Mouse (Mus musculus) intestine, embryonic 16.5 days (tissue): ENCODE data around the gene Htr5b. TPM values are rescaled to one million over a fixed set of nuclear protein-coding genes. Genes with fewer than 3 reads are reported as not detected.

ENCODE experiments used
- ATAC-seq: fragments of 200-750 bp; cut with Nextera tagmentation; 2 replicates; pipeline ENCODE4 v1.8.0; 2017; ENCODE audit warnings: moderate TSS enrichment, moderate library complexity
- H3K27ac ChIP-seq: fragments of 300-500 bp; sonication (generic); 2 replicates; pipeline ENCODE4 v1.5.1; 2014; ENCODE audit warnings: mild to moderate bottlenecking, low read length
- H3K27me3 ChIP-seq: fragments of 300-500 bp; sonication (generic); replicated peaks from 2 replicates; pipeline ENCODE4 v1.6.1; 2014; ENCODE audit warnings: low read length, control low read depth, mixed read lengths; ENCODE audit not compliant: control insufficient read depth, insufficient read depth
- H3K36me3 ChIP-seq: fragments of 300-500 bp; sonication (generic); 2 replicates; pipeline ENCODE4 v1.6.1; 2014; ENCODE audit warnings: low read length, control low read depth; ENCODE audit not compliant: control insufficient read depth, insufficient read depth
- H3K4me1 ChIP-seq: fragments of 300-500 bp; sonication (generic); 2 replicates; pipeline ENCODE4 v1.6.1; 2014; ENCODE audit warnings: low read length, control low read depth, mixed read lengths; ENCODE audit not compliant: control insufficient read depth, insufficient read depth
- H3K4me2 ChIP-seq: fragments of 300-500 bp; sonication (generic); 2 replicates; pipeline ENCODE4 v1.6.1; 2014; ENCODE audit warnings: low read depth, low read length, control low read depth
- H3K4me3 ChIP-seq: fragments of 300-500 bp; sonication (generic); 2 replicates; pipeline ENCODE4 v1.5.1; 2014; ENCODE audit warnings: mild to moderate bottlenecking, low read length
- H3K9ac ChIP-seq: fragments of 300-500 bp; sonication (generic); 2 replicates; pipeline ENCODE4 v1.6.1; 2014; ENCODE audit warnings: low read depth, low read length
- H3K9me3 ChIP-seq: fragments of 300-500 bp; sonication (generic); 2 replicates; pipeline ENCODE4 v1.6.1; 2016; ENCODE audit warnings: low read length, control low read depth; ENCODE audit not compliant: control insufficient read depth
- WGBS: fragments of 180-500 bp; shearing (Covaris S2); extraction: QIAGEN DNeasy Blood & Tissue Kit; methylation state at CpG from one replicate; pipeline ENCODE4 v1.1.7; 2014; 5-methylcytosine and 5-hydroxymethylcytosine counted together
- polyA plus RNA-seq: library from polyadenylated mRNA; unstranded; fragments of >200 nt; fragmentation: Nextera tagmentation; extraction: Ambion mirVana; gene quantifications from 2 replicates; pipeline ENCODE4 v1.2.1, GENCODE M21; 2015

Htr5b gene
- polyA plus RNA-seq, 1 experiment from 2014 or later, result 0.23 TPM

DNA sequence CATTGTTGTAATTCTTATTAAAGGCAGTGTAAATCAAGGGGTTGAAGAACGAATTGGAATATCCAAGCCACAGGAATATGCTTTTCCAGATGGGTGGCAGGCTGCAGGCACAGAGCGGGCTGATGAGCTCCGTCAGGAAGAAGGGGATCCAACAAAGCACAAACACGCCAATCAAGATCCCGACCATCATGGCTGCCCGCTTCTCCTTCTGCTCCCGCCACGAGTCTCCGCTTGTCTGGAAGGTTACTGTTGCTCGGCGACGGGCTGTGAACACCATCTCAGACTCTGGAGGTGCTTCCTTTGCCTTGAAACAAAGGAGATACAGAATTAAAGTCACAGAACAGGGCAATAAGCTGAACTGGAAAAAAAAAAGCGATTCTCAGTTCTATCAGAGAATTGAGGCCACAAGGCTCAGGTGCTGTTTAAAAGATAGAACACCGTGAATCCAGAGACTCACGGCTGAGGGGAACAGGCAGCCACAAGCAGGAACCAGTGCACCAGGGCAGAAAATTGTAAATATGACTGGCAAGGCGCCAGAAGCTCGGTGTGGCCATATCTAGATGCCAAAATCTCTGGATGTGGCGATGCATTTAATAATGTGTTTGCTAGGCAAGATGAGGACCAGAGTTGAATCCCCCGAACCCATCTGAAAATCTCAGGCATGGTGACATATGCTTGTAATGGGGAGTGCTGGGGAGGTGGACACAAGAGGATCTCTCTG, 17.7 kb downstream of the Htr5b start:
- H3K4me2 ChIP-seq, result no peak overlapping the region
- no peak overlapping the region for H3K4me3 ChIP-seq
- no peaks in the 10 kb centered on the region for H3K4me1 ChIP-seq
- no peaks in the 10 kb centered on the region for H3K9me3 ChIP-seq
- no peak for ATAC-seq
- H3K27ac ChIP-seq, result no peak overlapping the region
- H3K9ac ChIP-seq, result no peak overlapping the region
- H3K36me3 ChIP-seq, result 0 out of 2 replicates have a peak, but pooled peaks cover 5% of the 10 kb centered on the region
- 84% methylated on average over 19 of the region's 19 CpGs for WGBS
- no peaks in the 10 kb centered on the region for H3K27me3 ChIP-seq

DNA sequence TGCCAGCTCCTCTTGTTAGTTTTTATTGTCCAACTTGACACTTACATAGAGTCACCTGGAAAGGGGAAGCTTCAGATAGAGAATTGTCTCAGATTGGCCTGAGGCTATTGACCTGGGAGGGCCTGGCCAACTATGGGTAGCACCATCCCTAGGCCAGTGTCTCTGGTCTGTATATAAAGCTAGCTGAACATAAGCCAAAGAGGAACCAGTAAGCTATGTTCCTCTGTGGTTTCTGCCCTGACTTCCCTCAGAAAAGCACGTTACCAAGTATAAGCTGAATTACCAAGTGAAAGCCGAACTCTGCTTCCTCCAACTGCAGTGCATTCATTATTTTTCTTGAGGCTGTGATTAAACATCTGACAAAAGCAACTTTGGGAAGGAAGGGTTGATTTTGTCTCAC, 19.5 kb downstream of the Htr5b start:
- no peaks in the 10 kb centered on the region for H3K4me1 ChIP-seq
- no peak overlapping the region for H3K4me2 ChIP-seq
- no peaks in the 10 kb centered on the region for H3K9me3 ChIP-seq
- WGBS, result 88% methylated on average over 2 of the region's 2 CpGs
- no peaks in the 10 kb centered on the region for H3K27me3 ChIP-seq
- H3K4me3 ChIP-seq, result no peak overlapping the region
- H3K9ac ChIP-seq, result no peak overlapping the region
- ATAC-seq, result no peak
- H3K27ac ChIP-seq, result no peak overlapping the region
- H3K36me3 ChIP-seq, result 0 out of 2 replicates have a peak, but pooled peaks cover 5% of the 10 kb centered on the region

DNA sequence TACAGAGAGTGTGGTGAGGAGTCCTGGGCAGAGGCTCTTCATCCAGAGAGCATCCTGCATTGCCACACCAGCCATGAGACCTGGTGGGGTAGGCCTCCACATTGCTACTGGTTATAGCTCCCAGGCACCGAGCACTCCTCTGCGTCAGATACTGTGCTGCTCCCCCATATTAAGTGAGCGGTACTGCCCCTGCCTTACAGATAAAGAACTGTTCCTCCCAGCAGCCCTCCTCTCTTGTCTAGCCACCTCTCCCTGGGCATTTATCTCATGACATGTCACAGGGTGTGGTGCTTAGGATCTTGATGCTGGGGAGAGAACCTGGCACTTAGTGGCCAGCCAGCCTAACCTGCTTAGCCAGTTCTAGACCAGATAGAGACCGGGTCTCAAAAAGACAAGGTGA, 31.2 kb downstream of the Htr5b start:
- no peak overlapping the region for H3K9ac ChIP-seq
- H3K4me1 ChIP-seq, result no peaks in the 10 kb centered on the region
- no peak for ATAC-seq
- H3K36me3 ChIP-seq, result peaks cover 21% of the 10 kb centered on the region
- no peak overlapping the region for H3K27ac ChIP-seq
- no peaks in the 10 kb centered on the region for H3K27me3 ChIP-seq
- H3K4me3 ChIP-seq, result no peak overlapping the region
- 88% methylated on average over 4 of the region's 4 CpGs for WGBS
- H3K4me2 ChIP-seq, result no peak overlapping the region
- H3K9me3 ChIP-seq, result no peaks in the 10 kb centered on the region

DNA sequence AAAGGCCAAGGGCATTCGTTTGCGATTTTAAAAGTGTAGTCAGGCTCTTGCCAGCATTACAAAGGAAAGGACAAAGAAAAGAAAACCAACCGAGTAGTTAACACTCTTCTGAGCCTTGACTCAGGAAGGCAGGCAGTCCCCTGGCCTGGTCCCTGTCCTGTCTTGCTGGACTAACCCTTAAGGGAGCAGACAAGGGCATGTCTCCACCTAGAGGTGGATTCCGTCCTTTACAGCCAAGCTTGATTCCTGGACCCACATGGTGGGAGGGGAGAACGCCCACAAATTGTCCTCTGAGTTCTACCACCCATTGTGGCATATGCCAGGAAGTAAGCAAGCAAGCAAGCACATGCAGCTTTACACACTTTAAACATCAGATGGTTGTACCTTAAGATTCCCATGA, 38.0 kb downstream of the Htr5b start:
- Histone ChIP-seq H3K9me3 (no peaks in the 10 kb centered on the region), H3K36me3 (peaks cover 25% of the 10 kb centered on the region; the same call in 1 of the 2 replicates), H3K4me2 (no peak overlapping the region), H3K27me3 (no peaks in the 10 kb centered on the region), H3K27ac (no peak overlapping the region), H3K4me1 (no peaks in the 10 kb centered on the region), H3K4me3 (no peak overlapping the region), H3K9ac (no peak overlapping the region)
- ATAC-seq, result 0 out of 2 replicates have a peak, but pooled peaks have one; percentile 55
- WGBS, result 28% methylated on average over 5 of the region's 5 CpGs

DNA sequence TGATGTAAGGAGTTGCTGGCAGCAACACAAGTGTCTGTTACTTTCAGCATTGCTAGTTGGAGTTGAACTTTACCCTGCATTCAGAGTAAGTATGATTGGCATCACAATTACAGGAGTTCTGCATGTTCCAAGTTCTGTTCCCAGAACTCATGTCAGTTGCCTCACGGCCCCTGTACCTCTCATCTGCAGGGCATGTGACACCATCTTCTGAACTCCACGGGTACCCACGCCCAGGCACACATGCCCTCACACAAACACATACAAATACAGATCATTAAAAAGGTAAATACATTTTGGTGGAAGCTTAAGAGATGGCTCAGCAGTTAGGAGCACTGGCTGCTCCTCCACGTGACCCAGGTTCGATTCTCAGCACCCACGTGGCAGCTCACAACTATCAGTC, 41.5 kb downstream of the Htr5b start:
- Histone ChIP-seq H3K9me3 (no peaks in the 10 kb centered on the region), H3K4me2 (no peak overlapping the region), H3K4me1 (no peaks in the 10 kb centered on the region), H3K4me3 (no peak overlapping the region), H3K27me3 (no peaks in the 10 kb centered on the region), H3K27ac (no peak overlapping the region), H3K9ac (no peak overlapping the region), H3K36me3 (peaks cover 25% of the 10 kb centered on the region)
- no peak for ATAC-seq
- 91% methylated on average over 6 of the region's 6 CpGs for WGBS

DNA sequence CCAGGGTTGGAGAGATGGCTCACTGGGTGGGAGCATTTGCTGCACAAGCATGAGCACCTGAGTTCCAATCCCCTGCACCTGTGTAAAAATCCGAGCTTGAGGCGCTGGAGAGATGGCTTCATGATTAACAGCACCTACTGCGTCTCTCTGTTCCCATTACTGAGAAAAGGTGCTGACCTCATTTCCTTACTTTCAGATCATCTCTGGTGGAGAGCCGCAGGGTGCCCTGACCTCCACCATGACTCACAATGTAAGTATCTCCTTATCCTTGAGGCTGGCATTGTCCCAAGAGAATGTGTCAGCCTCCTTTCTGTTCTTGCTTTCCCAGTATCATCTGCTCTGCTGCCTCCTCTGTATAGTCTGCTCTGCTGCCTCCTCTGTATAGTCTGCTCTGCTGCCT, 45.2 kb downstream of the Htr5b start:
- peaks cover 25% of the 10 kb centered on the region for H3K36me3 ChIP-seq

DNA sequence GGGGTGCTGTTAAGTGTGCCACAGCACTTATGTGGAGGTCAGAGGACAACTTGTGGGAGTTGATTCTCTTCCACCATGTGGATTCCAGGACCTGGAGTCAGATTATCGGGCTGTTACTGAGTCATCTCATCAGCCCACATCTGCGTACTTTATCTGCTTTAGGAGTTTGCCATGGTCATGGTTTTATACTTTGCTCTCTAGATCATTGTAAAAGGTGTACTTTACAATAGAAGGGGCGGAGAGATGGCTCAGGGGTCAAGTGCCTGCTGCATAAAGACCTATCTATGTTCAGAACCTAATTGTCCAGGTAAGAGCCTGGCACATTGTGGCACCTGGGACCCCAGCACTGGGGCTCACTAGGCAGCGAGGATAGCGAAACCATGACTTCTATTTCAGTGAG, 48.9 kb downstream of the Htr5b start:
- H3K4me3 ChIP-seq, result no peak overlapping the region
- H3K4me1 ChIP-seq, result no peaks in the 10 kb centered on the region
- no peaks in the 10 kb centered on the region for H3K27me3 ChIP-seq
- no peak overlapping the region for H3K9ac ChIP-seq
- peaks cover 25% of the 10 kb centered on the region for H3K36me3 ChIP-seq
- ATAC-seq, result peak; percentile 77
- 82% methylated on average over 5 of the region's 5 CpGs for WGBS
- H3K4me2 ChIP-seq, result no peak overlapping the region
- no peaks in the 10 kb centered on the region for H3K9me3 ChIP-seq
- H3K27ac ChIP-seq, result no peak overlapping the region

More for the DNA sequence above, 45.2 kb downstream of the Htr5b start:
- H3K9ac ChIP-seq, result no peak overlapping the region
- H3K4me3 ChIP-seq, result no peak overlapping the region
- no peak overlapping the region for H3K4me2 ChIP-seq
- ATAC-seq, result no peak
- no peaks in the 10 kb centered on the region for H3K4me1 ChIP-seq
- H3K9me3 ChIP-seq, result no peaks in the 10 kb centered on the region
- no peak overlapping the region for H3K27ac ChIP-seq
- H3K27me3 ChIP-seq, result no peaks in the 10 kb centered on the region
- WGBS, result 80% methylated on average over 4 of the region's 4 CpGs

DNA sequence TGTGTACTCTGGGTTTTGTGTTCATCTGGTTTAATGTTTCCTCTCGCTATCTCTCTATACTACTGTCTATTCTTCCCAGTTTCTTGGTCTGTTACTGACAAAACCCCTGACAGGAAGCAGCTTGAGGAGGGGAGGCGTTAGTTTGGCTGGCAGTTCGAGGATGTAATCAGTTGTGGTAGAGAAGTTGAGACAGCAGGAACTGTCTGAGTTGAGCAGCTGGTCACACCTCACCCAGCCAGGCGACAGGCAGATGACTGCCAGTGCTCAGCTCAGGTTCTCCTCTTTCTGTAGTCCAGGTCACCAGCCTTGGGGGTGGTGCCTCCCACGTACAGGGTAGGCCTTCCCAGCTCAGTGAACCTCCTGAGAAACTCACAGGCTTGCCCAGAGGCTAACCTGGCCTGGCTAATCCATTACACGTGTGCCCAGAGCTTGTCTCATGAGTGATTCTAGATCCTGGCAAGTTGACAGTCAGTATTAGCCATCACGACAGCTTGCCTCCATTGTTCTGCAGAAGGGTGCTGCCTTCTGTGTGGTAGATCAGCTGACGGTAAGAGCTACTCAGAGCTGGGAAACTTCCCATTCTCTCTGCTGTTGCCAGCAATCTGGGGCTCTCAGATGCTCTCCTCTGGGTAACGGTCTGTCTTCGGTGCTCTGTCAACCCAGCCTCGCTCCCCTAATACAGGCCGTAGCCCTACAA, 49.8 kb downstream of the Htr5b start:
- Histone ChIP-seq H3K36me3 (peaks cover 25% of the 10 kb centered on the region), H3K4me3 (no peak overlapping the region), H3K4me1 (no peaks in the 10 kb centered on the region), H3K9ac (no peak overlapping the region), H3K27ac (no peak overlapping the region), H3K9me3 (no peaks in the 10 kb centered on the region), H3K4me2 (no peak overlapping the region), H3K27me3 (no peaks in the 10 kb centered on the region)
- WGBS, result 79% methylated on average over 12 of the region's 12 CpGs
- no peak for ATAC-seq

DNA sequence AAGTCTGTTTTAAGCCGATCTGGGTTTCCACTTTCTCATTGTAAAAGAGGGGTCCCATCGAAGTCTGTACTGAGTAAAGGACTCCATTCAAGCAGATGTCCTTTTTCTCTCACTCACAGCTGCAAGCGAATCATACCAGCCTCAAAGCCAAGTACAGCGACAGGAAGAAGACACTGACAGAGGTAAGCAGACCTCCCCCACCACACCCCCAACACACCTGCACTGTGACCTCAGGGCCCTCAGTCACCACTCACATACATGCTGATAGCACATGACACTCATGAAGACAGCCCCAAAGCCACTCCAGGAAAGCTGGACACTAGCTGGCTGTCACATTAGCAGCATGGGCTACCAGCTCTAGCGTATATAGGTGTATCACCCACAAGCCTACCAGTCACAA, 50.5 kb downstream of the Htr5b start:
- peaks cover 22% of the 10 kb centered on the region for H3K36me3 ChIP-seq
- 97% methylated on average over 5 of the region's 5 CpGs for WGBS

More for the DNA sequence above, 50.5 kb downstream of the Htr5b start:
- no peak for ATAC-seq
- Histone ChIP-seq H3K4me2 (no peak overlapping the region), H3K9me3 (no peaks in the 10 kb centered on the region), H3K27me3 (no peaks in the 10 kb centered on the region), H3K4me1 (no peaks in the 10 kb centered on the region), H3K27ac (no peak overlapping the region), H3K4me3 (no peak overlapping the region), H3K9ac (no peak overlapping the region)
